Mouse (Mus musculus): ENCODE measurements around the gene Zfp13.

DNA sequence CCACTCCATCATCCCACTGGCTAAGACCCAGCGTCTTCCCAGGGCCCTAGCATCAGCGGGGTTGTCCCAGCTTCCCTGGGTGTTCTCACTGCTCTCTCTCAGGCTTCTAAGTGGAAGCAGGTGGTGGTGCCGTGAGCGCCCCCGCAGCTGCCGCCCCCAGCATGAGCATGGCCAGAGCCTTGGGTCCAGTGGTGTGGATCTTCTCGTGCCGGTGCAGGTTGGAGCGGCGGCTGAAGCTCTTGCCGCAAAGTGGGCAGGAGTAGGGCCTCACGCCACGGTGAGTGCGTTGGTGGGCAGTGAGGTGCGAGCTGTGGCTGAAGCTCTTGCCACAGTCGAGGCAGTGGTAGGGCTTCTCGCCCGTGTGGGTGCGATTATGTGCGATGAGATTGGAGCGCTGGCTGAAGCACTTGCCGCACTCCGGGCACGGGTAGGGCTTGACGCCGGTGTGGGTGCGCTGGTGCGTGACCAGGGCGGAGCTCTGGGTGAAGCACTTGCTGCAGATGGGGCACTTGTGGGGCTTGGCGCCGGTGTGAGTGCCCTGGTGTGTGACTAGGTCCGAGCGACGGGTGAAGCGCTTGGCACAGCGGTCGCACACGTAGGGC lies 23.2 kb downstream of the Zfp13 start:
- TF ChIP-seq CTCF (conservative IDR thresholded peaks at IDR 0.05; ENCODE audit: low read length) (no peak), POU5F1 (IDR thresholded peaks at IDR 0.05; ENCODE audit: borderline replicate concordance, low read length) (no peak; the same call in 1 of the 2 replicates), NANOG (IDR thresholded peaks at IDR 0.05; ENCODE audit: borderline replicate concordance, low read length) (no peak)
